Mouse (Mus musculus) heart, adult 2 months (tissue): ENCODE results near the gene Tnip1. TPM values are rescaled to one million over a fixed set of nuclear protein-coding genes. Genes with fewer than 3 reads are reported as not detected.
"Not testable (repeated sequence)": the region's sequence is repeated elsewhere in the genome, so short reads cannot be mapped to it uniquely, and the experiment has no call there.

ENCODE experiments used
- DNase-seq, 2 experiments: peaks; one replicate each; pipeline ENCODE4 v3.0.0; 2021
- H3K27ac ChIP-seq: fragments of 200-600 bp; 2 replicates; pipeline ENCODE4 v1.8.1; 2022
- H3K27me3 ChIP-seq: fragments of 200-500 bp; 2 replicates; pipeline ENCODE4 v1.6.1; 2012; ENCODE audit warnings: mild to moderate bottlenecking, low read length, inconsistent platforms, mixed read lengths; ENCODE audit not compliant: control insufficient read depth, insufficient read depth
- H3K36me3 ChIP-seq: fragments of 200-500 bp; 2 replicates; pipeline ENCODE4 v1.6.1; 2012; ENCODE audit warnings: low read length, inconsistent platforms; ENCODE audit not compliant: control insufficient read depth, insufficient read depth
- H3K4me1 ChIP-seq: fragments of 200-500 bp; 2 replicates; pipeline ENCODE4 v1.6.1; 2011; ENCODE audit warnings: low read length; ENCODE audit not compliant: control insufficient read depth, insufficient read depth
- H3K4me3 ChIP-seq: fragments of 200-600 bp; 2 replicates; pipeline ENCODE4 v1.8.1; 2022
- H3K79me2 ChIP-seq: fragments of 200-500 bp; replicated peaks from 2 replicates; pipeline ENCODE4 v1.6.1; 2012; ENCODE audit warnings: mild to moderate bottlenecking, inconsistent platforms, low read length, moderate library complexity, mixed read lengths; ENCODE audit not compliant: control insufficient read depth, insufficient read depth
- H3K9ac ChIP-seq: fragments of 200-500 bp; 2 replicates; pipeline ENCODE4 v1.6.1; 2012; ENCODE audit warnings: low read depth, mild to moderate bottlenecking, control low read depth, inconsistent platforms, low read length, mixed read lengths
- CTCF ChIP-seq: fragments of 200-600 bp; IDR thresholded peaks from 2 replicates; pipeline ENCODE4 v1.8.1; 2022; ENCODE audit warnings: antibody characterized with exemption, mild to moderate bottlenecking, moderate library complexity
- EP300 ChIP-seq: fragments of 200-500 bp; IDR thresholded peaks from 2 replicates; pipeline ENCODE4 v1.6.1; 2011; ENCODE audit warnings: low read depth, low read length, control low read depth; ENCODE audit not compliant: insufficient read depth
- POLR2A ChIP-seq: fragments of 200-500 bp; IDR thresholded peaks from 2 replicates; pipeline ENCODE4 v1.6.1; 2011; ENCODE audit warnings: mild to moderate bottlenecking, low read depth, low read length, control low read depth; ENCODE audit not compliant: insufficient read depth
- WGBS: fragments of 180-500 bp; shearing (Covaris S2); methylation state at CpG from one replicate; pipeline ENCODE4 v1.1.7; 2018; 5-methylcytosine and 5-hydroxymethylcytosine counted together
- intact Hi-C: fragments of 180-260 bp; cut with DNase I; formaldehyde crosslinking; loops from one replicate; pipeline ENCODE4 v1.15.1; 2025
- polyA plus RNA-seq: library from polyadenylated mRNA; depleted of rRNA; stranded (reverse); fragments of >200 nt; gene quantifications from 2 replicates; pipeline ENCODE4 v1.2.3, GENCODE M21; 2012
- total RNA-seq, 2 experiments: library from RNA; stranded (reverse); gene quantifications; 2 replicates each; pipeline ENCODE4 v1.2.3; 2021

The Tnip1 gene
- total and polyA plus RNA-seq, 3 experiments = 25.9 to 34.4 (median 31.9) TPM

DNA sequence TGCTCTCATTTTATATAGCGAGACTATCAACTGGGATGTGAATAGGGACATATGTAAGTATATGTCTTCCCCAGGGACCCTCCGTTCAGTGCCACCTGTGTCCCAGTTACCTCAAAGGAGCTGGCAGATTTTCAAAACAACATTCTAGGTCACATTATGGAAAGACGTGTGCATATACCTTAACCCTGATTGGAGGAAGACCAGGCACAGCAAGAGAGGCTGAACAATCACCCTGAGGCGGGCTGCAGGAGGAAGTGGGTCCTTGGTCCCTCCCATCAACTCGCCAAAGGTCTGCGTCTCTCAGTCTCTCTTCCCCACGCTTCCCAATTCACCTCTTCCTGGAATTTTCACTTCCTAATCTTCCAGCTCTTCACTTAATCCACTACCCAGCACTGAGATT is 5.8 kb downstream of the Tnip1 start:
- H3K9ac ChIP-seq = no peak overlapping the region
- H3K4me1 ChIP-seq = peaks cover 11% of the 10 kb centered on the region
- TF ChIP-seq CTCF = no peak
- TF ChIP-seq POLR2A = no peak
- no peak for TF ChIP-seq EP300
- H3K27ac ChIP-seq = no peak overlapping the region; the same call in 1 of the 2 replicates
- DNase-seq = no peak
- WGBS = 66% methylated on average over 7 of the region's 7 CpGs
- intact Hi-C loops = loop anchor here (2.0 kb wide), 1 partner anchor 18 kb away; no protein-coding TSS in a partner anchor
- H3K27me3 ChIP-seq = no peaks in the 10 kb centered on the region
- no peak overlapping the region for H3K4me3 ChIP-seq
- H3K36me3 ChIP-seq = no peaks in the 10 kb centered on the region
- H3K79me2 ChIP-seq = no peaks in the 10 kb centered on the region; the same call in 1 of the 2 replicates

DNA sequence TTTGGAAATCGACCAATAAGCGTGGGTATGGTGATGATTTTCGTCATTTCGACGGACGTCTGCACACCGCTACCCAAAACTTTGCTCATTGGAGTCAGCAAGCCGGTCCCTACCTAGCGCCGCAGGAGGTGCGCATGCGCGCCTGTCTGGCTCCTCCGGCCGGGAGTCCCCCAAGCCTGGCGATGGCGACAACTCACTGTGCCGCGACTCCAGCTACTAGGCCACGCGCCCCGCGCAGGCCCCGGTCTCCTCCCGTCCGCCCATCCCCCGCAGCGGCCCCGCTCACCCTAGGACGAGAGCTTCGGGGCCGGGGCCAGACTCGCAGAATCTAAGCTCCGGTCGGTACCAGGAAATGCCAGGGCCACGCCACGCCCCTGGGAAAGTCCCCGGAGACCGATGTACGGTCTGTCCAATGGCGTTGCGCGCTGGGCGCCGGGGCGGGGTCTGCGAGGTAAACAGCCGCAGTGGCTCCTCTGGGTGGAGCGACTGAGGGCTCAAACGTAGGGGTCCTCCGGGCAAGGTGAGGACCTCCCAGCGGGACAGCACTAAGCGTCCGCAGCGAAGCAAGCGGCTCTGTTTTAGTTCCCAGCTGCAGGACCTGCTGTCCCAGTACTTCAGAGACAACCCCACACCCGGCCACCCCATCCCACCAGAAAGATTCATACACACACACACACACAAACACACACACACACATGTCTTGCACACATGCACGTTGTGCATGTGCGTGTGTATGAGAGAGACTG is 6.8 kb downstream of the Tnip1 start:
- Histone ChIP-seq H3K79me2 (no peaks in the 10 kb centered on the region; the same call in 1 of the 2 replicates), H3K4me3 (peak overlapping the region; percentile 72), H3K36me3 (no peaks in the 10 kb centered on the region), H3K9ac (peak overlapping the region; percentile 81), H3K4me1 (peaks cover 7% of the 10 kb centered on the region), H3K27me3 (no peaks in the 10 kb centered on the region), H3K27ac (peak overlapping the region; percentile 92)
- DNase-seq = peak; percentile 99 to 100
- TF ChIP-seq EP300 (0 out of 2 replicates have a peak, but pooled peaks have one; percentile 32), POLR2A (peak; percentile 96), CTCF (peak; percentile 31)
- intact Hi-C loops = loop anchor here (2.0 kb wide), 1 partner anchor 19 kb away; no protein-coding TSS in a partner anchor
- WGBS = under 1% methylated on average over 59 of the region's 59 CpGs

DNA sequence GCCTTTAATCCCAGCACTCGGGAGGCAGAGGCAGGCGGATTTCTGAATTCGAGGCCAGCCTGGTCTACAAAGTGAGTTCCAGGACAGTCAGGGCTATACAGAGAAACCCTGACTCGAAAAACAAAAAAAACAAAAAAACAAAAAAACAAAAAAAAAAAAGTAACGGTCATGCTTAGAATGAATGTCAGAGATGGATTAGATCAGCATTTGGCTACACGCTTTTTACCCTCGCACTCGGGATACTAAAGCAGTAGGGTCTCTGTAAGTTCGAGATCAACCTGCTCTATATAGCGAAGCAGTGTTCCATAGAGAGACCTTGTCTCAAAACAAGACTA is 7.3 kb downstream of the Tnip1 start:
- WGBS = 32% methylated on average over 10 of the region's 10 CpGs
- H3K36me3 ChIP-seq, intact Hi-C loops, H3K4me1 ChIP-seq, DNase-seq, H3K27me3 ChIP-seq, H3K79me2 ChIP-seq: not testable (repeated sequence)
- peak overlapping the region; percentile 81 for H3K9ac ChIP-seq
- peak overlapping the region; percentile 72 for H3K4me3 ChIP-seq
- peak overlapping the region; percentile 92 for H3K27ac ChIP-seq

DNA sequence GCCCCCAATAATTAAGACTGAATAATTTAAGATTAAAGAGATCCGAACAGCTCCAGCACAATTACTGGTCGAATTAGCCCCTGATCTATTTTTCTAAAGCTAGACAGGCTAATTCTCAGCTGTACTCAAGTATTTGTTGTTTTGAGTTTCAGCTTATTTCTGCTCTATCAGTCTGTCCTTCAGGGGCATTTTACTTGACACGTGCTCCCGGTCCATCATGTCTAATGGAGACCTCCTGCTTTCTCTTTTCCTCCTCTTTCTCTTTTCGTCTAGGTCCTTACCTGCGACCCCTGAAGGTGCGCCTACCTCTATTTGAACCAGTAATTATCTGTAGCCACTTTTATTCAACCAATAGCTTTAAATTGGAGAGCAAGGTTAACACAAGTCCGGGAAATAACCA is 8.0 kb downstream of the Tnip1 start:
- intact Hi-C loops = no loop called here
- no peaks in the 10 kb centered on the region for H3K36me3 ChIP-seq
- H3K27ac ChIP-seq = no peak overlapping the region; the same call in 1 of the 2 replicates
- H3K79me2 ChIP-seq = peaks cover 1% of the 10 kb centered on the region
- DNase-seq = no peak
- H3K9ac ChIP-seq = no peak overlapping the region
- H3K4me3 ChIP-seq = no peak overlapping the region
- TF ChIP-seq CTCF (no peak), POLR2A (no peak), EP300 (no peak)
- 79% methylated on average over 8 of the region's 8 CpGs for WGBS
- H3K27me3 ChIP-seq = no peaks in the 10 kb centered on the region
- H3K4me1 ChIP-seq = peaks cover 7% of the 10 kb centered on the region

DNA sequence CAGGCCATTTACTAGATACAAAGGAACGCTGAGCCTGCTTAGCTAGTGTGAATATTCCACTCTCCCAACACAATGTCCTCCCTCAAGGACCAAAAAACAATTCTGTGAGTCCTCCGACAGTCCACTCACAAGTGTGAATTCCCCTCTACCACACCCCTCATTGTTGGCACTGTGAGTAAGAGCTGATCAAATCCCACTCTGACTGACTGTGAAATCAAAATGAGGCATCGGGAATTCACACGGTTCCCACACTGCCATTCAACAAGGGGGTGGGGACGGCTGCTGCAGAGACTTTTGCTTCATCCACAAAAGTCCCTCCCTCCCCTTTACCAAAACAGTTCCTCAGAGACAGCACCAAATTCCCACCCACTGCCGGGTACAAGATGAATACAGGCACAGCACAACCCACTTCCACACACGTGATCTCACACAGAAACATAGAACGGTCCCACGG is 8.7 kb downstream of the Tnip1 start:
- Histone ChIP-seq H3K79me2 (peaks cover 4% of the 10 kb centered on the region), H3K4me3 (no peak overlapping the region), H3K9ac (no peak overlapping the region), H3K4me1 (peaks cover 7% of the 10 kb centered on the region), H3K36me3 (no peaks in the 10 kb centered on the region), H3K27ac (peak overlapping the region; percentile 43), H3K27me3 (no peaks in the 10 kb centered on the region)
- no peak for DNase-seq
- intact Hi-C loops = loop anchor here (2.0 kb wide), 1 partner anchor 15 kb away; no protein-coding TSS in a partner anchor
- no peak for TF ChIP-seq CTCF
- TF ChIP-seq POLR2A = no peak
- no peak for TF ChIP-seq EP300
- 36% methylated on average over 9 of the region's 9 CpGs for whole genome bisulfite sequencing

DNA sequence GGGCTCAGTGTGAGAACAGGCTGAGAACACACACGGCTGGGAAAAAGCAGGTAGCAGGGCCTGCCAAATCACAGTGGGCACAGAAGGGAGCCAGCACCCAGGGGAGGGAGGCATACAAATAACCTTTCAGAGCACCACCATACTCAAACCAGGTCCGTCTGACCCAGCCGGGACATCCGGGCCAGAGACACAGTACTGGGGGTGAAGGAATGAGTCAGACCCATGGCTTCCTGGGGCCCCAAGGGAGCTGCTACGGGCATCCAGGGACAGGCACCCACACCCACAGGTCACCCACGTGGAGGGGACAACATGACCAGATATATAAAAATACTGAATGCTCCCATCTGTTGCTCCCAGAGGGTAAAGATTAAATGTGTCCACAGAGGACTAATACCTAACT is 10.1 kb downstream of the Tnip1 start:
- Histone ChIP-seq H3K27me3 (no peaks in the 10 kb centered on the region), H3K79me2 (peaks cover 5% of the 10 kb centered on the region), H3K36me3 (no peaks in the 10 kb centered on the region), H3K4me1 (peaks cover 9% of the 10 kb centered on the region), H3K4me3 (no peak overlapping the region), H3K9ac (no peak overlapping the region), H3K27ac (no peak overlapping the region)
- 18% methylated on average over 6 of the region's 6 CpGs for WGBS
- no peak for TF ChIP-seq CTCF
- no peak for TF ChIP-seq EP300
- TF ChIP-seq POLR2A = no peak
- intact Hi-C loops = loop anchor here (2.0 kb wide), 1 partner anchor 14 kb away; no protein-coding TSS in a partner anchor
- DNase-seq = peak in 1 of 2 experiments; percentile 23
